Mouse (Mus musculus): ENCODE measurements around the gene Defb7. TPM values are rescaled to one million over a fixed set of nuclear protein-coding genes. Genes with fewer than 3 reads are reported as not detected.

Gene Defb7
- not detected in 2 replicates for polyA plus RNA-seq (2012; rRNA removed)

GRCm38 (mm10) chr8:19494797-19495196, at the start of gene Defb7:
Defb7 (plus strand) TSS chr8:19495097.
- 98% methylated on average over 2 of the region's 2 CpGs for WGBS
- no peak for DNase-seq (ENCODE audit: low read depth, low spot score)

- WGBS, result 43% methylated on average over 1 of the region's 1 CpGs
- no peak for DNase-seq (ENCODE audit: low read depth, low spot score)
Measured at GRCm38 (mm10) chr8:19446378-19446777, 48.5 kb upstream of the Defb7 start.

- DNase-seq (ENCODE audit: low read depth, low spot score), result no peak
- WGBS, result 61% methylated on average over 3 of the region's 3 CpGs
Measured at GRCm38 (mm10) chr8:19461355-19461754, 33.5 kb upstream of the Defb7 start.

GRCm38 (mm10) chr8:19469026-19469425, 25.9 kb upstream of the Defb7 start:
- WGBS, result 72% methylated on average over 3 of the region's 3 CpGs
- no peak for DNase-seq (ENCODE audit: low read depth, low spot score)

- WGBS, result 58% methylated on average over 1 of the region's 1 CpGs
Measured at GRCm38 (mm10) chr8:19500524-19500923, 5.6 kb downstream of the Defb7 start.

GRCm38 (mm10) chr8:19535195-19535829, 40.4 kb downstream of the Defb7 start:
- DNase-seq (ENCODE audit: low read depth, low spot score), result no peak
- WGBS, result 11% methylated on average over 72 of the region's 75 CpGs

More at GRCm38 (mm10) chr8:19500524-19500923, 5.6 kb downstream of the Defb7 start:
- DNase-seq (ENCODE audit: low read depth, low spot score), result no peak

- DNase-seq (ENCODE audit: low read depth, low spot score), result no peak
- WGBS, result 53% methylated on average over 1 of the region's 1 CpGs
Measured at GRCm38 (mm10) chr8:19540376-19540775, 45.5 kb downstream of the Defb7 start.

Other genes starting within 250 kb of the Defb7 start
- gene Defb5, start 247.5 kb upstream of the Defb7 start, polyA plus RNA-seq (2012; rRNA removed), result not detected in 2 replicates
- gene Defb3, start 201.7 kb upstream of the Defb7 start, polyA plus RNA-seq (2012; rRNA removed), result not detected in 2 replicates
- gene Defb8, start 47.5 kb upstream of the Defb7 start, polyA plus RNA-seq (2012; rRNA removed), result not detected in 2 replicates
- not detected in 2 replicates for gene 4930467E23Rik, start 234.5 kb downstream of the Defb7 start, polyA plus RNA-seq (2012; rRNA removed)